Mouse (Mus musculus) left cerebral cortex, adult 8-10 months (tissue): ENCODE measurements around the gene 1700102P08Rik. TPM values are rescaled to one million over a fixed set of nuclear protein-coding genes. Genes with fewer than 3 reads are reported as not detected.

Experiments used
- DNase-seq, 2 experiments: peaks; one replicate each; pipeline ENCODE4 v3.0.0; 2022; ENCODE audit warnings: low spot score in 2 of 2
- total RNA-seq, 4 experiments: library from RNA; stranded (reverse); gene quantifications; 2 replicates each; pipeline ENCODE4 v1.2.4; 2022

Gene 1700102P08Rik
- 1 to 10 TPM in 3 of 4 experiments, under 1 TPM in 1; 0.81 to 2.0 (median 1.8) TPM for total RNA-seq

- no peak for DNase-seq
Observed at GRCm38 (mm10) chr9:108392676-108393075, at the start of gene 1700102P08Rik. TSS of gene 1700102P08Rik (plus strand) at chr9:108392805.

GRCm38 (mm10) chr9:108343331-108343730 lies 49.3 kb upstream of the 1700102P08Rik start:
- no peak for DNase-seq

GRCm38 (mm10) chr9:108343835-108344234 lies 48.8 kb upstream of the 1700102P08Rik start:
- no peak for DNase-seq

- no peak for DNase-seq
Observed at GRCm38 (mm10) chr9:108344471-108344870, 48.1 kb upstream of the 1700102P08Rik start.

GRCm38 (mm10) chr9:108347024-108347423 lies 45.6 kb upstream of the 1700102P08Rik start:
- no peak for DNase-seq

- DNase-seq = peak; percentile 64 to 86
Observed at GRCm38 (mm10) chr9:108347540-108348289, 44.9 kb upstream of the 1700102P08Rik start, which contains the start of gene Usp4. TSS of gene Usp4 (plus strand) at chr9:108347853.

- no peak for DNase-seq
Observed at GRCm38 (mm10) chr9:108348290-108348680, 44.3 kb upstream of the 1700102P08Rik start.

- DNase-seq = no peak
Observed at GRCm38 (mm10) chr9:108349727-108350126, 42.9 kb upstream of the 1700102P08Rik start.

- no peak for DNase-seq
Observed at GRCm38 (mm10) chr9:108378234-108378633, 14.4 kb upstream of the 1700102P08Rik start.

- no peak for DNase-seq
Observed at GRCm38 (mm10) chr9:108378736-108379135, 13.9 kb upstream of the 1700102P08Rik start.

- DNase-seq = no peak
Observed at GRCm38 (mm10) chr9:108379294-108379693, 13.3 kb upstream of the 1700102P08Rik start.

- no peak for DNase-seq
Observed at GRCm38 (mm10) chr9:108381382-108381781, 11.2 kb upstream of the 1700102P08Rik start.

- DNase-seq = no peak
Observed at GRCm38 (mm10) chr9:108385006-108385405, 7.6 kb upstream of the 1700102P08Rik start.

- no peak for DNase-seq
Observed at GRCm38 (mm10) chr9:108386816-108387215, 5.8 kb upstream of the 1700102P08Rik start.

- DNase-seq = no peak
Observed at GRCm38 (mm10) chr9:108388601-108389000, 4.0 kb upstream of the 1700102P08Rik start.

GRCm38 (mm10) chr9:108389220-108389619 lies 3.4 kb upstream of the 1700102P08Rik start:
- DNase-seq = no peak

GRCm38 (mm10) chr9:108394191-108394590 lies 1.6 kb downstream of the 1700102P08Rik start:
- DNase-seq = no peak

GRCm38 (mm10) chr9:108395427-108395826 lies 2.8 kb downstream of the 1700102P08Rik start:
- DNase-seq = no peak

GRCm38 (mm10) chr9:108398324-108398723 lies 5.7 kb downstream of the 1700102P08Rik start:
- no peak for DNase-seq

GRCm38 (mm10) chr9:108401186-108401960 lies 8.8 kb downstream of the 1700102P08Rik start:
- peak; percentile 31 to 81 for DNase-seq

GRCm38 (mm10) chr9:108403081-108403480 lies 10.5 kb downstream of the 1700102P08Rik start:
- DNase-seq = peak in 1 of 2 experiments; percentile 80

GRCm38 (mm10) chr9:108404451-108404850 lies 11.8 kb downstream of the 1700102P08Rik start:
- no peak for DNase-seq
